Mouse (Mus musculus): Measurements from ENCODE around the gene Ppp1r17. TPM values are rescaled to one million over a fixed set of nuclear protein-coding genes. Genes with fewer than 3 reads are reported as not detected.

Ppp1r17 gene
- polyA plus RNA-seq (2014; fragmentation: Illumina TruSeq; extraction: RNeasy Lipid Tissue Mini Kit (QIAGEN cat#74804); ENCODE audit: low read depth, low replicate concordance) = not detected

DNA sequence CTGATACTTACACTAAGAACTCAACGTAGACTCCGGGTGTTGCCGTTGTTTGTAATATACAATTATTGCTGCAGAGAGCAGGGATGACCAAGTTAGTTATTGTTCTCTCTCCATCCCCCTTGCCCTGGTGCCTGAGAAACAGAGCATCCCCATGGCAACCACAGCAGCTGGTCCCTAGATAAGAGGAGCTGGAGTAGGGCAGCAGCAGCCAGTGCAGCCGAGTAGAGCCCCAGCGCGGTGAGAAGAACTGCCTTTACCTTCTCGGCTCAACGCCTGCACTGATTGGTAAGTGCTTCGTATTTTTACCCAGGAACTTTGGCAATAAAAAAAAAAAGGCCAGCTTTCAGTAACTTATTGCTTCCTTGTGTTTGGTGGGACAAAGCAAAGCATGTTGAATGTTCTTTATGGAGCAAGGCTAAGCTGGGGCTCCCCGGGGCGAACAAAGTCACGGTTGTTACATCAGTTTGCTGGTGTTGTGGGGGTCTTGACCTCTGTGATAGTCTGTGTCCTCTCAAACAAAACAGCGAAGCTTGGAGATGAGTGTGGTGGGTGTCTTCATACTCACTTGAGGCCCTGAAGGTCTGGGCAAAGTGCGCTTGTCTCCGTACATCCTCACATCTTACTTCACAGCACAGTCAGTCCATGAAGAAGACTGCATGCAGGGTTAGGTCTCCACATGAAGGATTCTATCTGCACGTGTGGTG, at the start of gene Ppp1r17:
Gene Ppp1r17, plus strand, starts transcription at position 207 of the 704 bp plus-strand sequence.

Other genes starting within 250 kb of the Ppp1r17 start
- gene Itprid1, start 180.6 kb upstream of the Ppp1r17 start, polyA plus RNA-seq (2014; fragmentation: Illumina TruSeq; extraction: RNeasy Lipid Tissue Mini Kit (QIAGEN cat#74804); ENCODE audit: low read depth, low replicate concordance) = 0.50 TPM

Measured in adipose tissue, adult 10 weeks (tissue).